Mouse (Mus musculus) kidney, adult 18-20 months (tissue): ENCODE measurements around the gene Rplp0.

Experiments used
- DNase-seq: peaks from one replicate; pipeline ENCODE4 v3.0.0; 2021

Rplp0 gene

DNA sequence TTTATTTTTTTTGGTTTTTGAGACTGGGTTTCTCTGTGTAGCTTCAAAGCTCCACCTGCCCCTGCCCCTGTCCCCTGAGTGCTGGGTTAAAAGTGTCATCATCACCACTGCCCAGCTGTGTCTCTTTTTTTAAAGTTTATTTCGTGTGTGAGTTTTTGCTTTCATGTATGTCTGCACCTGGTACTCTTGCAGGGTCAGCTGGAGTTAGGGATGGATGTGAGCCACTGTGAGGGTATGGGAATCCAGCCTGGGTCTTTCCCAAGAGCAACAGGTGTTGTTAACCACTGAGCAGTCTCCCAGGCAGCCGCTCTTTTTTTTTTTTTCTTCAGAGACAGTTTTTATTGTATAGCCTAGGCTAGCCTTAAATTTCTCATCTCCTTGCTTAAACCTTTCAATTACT lies 27.5 kb downstream of the Rplp0 start:
- DNase-seq, result no peak

DNA sequence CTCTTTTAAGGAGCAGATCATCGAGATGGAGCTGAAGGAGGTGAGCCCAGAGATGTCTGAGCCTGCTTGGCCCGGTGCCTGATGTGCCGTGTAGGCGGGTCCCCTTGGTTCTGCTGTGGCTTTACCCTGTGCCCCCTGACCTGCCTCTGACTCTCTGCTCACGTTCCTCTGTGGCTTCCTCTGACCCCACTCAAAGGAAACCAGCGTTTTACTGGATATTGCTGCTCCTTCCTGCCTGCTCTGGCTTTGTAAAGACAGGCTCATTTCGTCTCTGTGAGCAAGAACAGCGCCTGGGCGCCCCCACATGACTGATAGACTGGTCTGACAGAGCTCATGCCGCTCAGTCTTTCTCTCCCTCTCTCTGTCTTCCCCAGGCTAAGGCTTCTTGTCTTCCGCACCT lies 31.8 kb downstream of the Rplp0 start:
- DNase-seq, result no peak

DNA sequence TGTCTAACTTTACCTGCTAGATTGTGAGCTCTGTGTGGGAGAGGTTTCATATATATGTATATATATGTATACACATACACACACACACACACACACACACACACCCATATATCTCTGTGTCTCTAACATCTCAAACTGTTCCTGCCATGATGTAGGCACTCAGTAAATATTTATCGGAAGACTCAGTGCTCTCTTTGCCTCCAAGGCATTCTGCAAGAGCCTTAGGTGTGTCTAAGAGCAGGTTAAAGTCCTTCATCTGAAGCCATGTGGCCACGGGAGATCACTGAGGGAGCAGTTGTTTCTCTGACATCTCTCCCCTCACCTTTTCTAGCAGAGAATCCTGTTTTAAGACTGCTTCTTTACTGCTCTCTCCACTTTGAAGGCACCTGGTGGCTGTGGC lies 32.2 kb downstream of the Rplp0 start:
- DNase-seq, result no peak

DNA sequence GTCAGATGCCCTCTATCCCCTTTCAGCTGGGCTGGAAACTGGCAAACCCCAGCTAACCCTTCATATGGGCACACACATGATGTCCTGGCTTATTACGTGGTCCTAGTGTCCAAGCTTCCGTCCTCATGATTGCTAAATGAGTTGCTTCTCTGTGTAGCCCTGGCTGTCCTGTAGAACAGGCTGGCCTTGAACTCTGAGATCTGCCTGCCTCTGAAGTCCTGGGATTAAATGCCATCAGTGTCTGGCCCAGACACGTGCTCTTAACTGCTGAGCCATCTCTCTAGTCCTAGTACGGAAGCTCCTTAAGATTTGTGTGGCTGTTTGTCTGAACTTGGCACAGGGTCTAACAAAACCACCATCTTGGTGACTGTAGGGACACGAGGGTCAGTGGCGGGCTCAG lies 44.3 kb downstream of the Rplp0 start:
- DNase-seq, result no peak

DNA sequence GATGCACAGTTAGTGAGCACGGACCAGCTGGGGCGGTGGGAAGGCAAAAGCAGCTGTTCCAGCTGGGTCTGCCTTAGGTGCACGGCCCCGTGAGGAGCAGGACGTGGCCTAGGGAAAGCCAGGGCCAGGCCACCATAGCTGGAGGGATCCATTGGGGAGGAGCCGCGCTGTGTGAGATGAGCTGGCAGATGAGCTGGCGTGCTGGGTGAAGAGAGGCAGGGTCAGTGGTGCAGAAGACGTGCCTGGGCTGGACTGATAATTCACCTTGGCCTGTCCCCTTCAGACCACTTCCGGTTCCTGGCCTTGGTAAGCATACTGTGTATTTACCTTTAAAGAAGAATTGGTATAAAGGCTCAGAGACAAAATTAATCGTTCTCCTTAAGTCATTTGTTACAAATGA lies 52.3 kb downstream of the Rplp0 start:
- no peak for DNase-seq
